Mouse (Mus musculus) neural tube, embryonic 13.5 days (tissue): ENCODE measurements around the gene Stard7. TPM values are rescaled to one million over a fixed set of nuclear protein-coding genes. Genes with fewer than 3 reads are reported as not detected.

ENCODE experiments used
- ATAC-seq: fragments of 200-750 bp; cut with Nextera tagmentation; 2 replicates; pipeline ENCODE4 v1.8.0; 2017; ENCODE audit warnings: low read depth, mild to moderate bottlenecking, moderate TSS enrichment, moderate library complexity
- H3K27ac ChIP-seq: fragments of 300-500 bp; sonication (generic); replicated peaks from 2 replicates; pipeline ENCODE4 v1.5.1; 2015; ENCODE audit warnings: moderate library complexity, mild to moderate bottlenecking, inconsistent platforms
- H3K27me3 ChIP-seq: fragments of 300-500 bp; sonication (generic); 2 replicates; pipeline ENCODE4 v1.6.1; 2015; ENCODE audit warnings: mild to moderate bottlenecking, inconsistent platforms
- H3K36me3 ChIP-seq: fragments of 300-500 bp; sonication (generic); 2 replicates; pipeline ENCODE4 v1.6.1; 2015; ENCODE audit warnings: mild to moderate bottlenecking, inconsistent platforms
- H3K4me1 ChIP-seq: fragments of 300-500 bp; sonication (generic); replicated peaks from 2 replicates; pipeline ENCODE4 v1.6.1; 2015; ENCODE audit warnings: inconsistent platforms
- H3K4me2 ChIP-seq: fragments of 300-500 bp; sonication (generic); 2 replicates; pipeline ENCODE4 v1.6.1; 2015; ENCODE audit warnings: inconsistent platforms, mild to moderate bottlenecking, moderate library complexity
- H3K4me3 ChIP-seq: fragments of 300-500 bp; sonication (generic); 2 replicates; pipeline ENCODE4 v1.5.1; 2015; ENCODE audit warnings: mild to moderate bottlenecking, inconsistent platforms
- H3K9ac ChIP-seq: fragments of 300-500 bp; sonication (generic); 2 replicates; pipeline ENCODE4 v1.6.1; 2015; ENCODE audit warnings: moderate library complexity, mild to moderate bottlenecking, inconsistent platforms
- H3K9me3 ChIP-seq: fragments of 300-500 bp; sonication (generic); 2 replicates; pipeline ENCODE4 v1.6.1; 2016; ENCODE audit warnings: inconsistent platforms
- WGBS: fragments of 180-500 bp; shearing (Covaris S2); methylation state at CpG from one replicate; pipeline ENCODE4 v1.1.7; 2015; 5-methylcytosine and 5-hydroxymethylcytosine counted together
- polyA plus RNA-seq: library from polyadenylated mRNA; unstranded; fragments of >200 nt; fragmentation: Nextera tagmentation; extraction: Ambion mirVana; gene quantifications from 2 replicates; pipeline ENCODE4 v1.2.1, GENCODE M21; 2015

Gene Stard7
- polyA plus RNA-seq, 1 experiment from 2014 or later: 71.7 TPM

DNA sequence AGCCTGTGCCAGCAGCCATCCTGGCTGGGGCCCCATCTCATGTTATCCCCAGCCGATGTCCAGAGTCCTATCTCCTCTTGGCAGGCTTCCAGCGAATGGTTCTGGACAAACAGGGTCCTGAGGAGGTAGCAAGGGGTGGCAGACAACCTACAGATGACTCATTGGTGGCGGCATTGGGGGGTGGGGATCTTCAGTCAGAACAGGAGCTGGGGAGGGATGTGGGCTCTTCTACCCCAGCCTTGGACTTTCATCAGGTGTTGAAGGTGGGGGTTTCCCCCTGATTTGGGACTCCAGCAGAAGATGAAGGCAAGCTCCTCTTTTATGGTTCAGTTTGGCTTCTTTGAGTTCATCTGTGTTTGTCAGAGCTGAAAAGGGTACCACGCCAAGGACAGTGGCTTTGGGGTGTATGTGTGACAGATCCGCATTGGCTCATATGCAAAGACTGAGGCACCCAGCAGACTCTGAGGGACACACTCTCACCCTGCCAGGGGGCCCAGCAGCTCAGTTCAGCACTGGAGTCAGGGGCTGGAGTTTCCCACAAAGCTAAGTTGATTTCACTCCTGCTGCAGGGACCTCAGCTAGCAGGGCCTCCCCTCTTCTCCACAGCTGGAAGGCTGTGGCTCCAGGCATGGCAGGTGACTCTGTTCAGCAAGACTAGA is 64.1 kb downstream of the Stard7 start:
- WGBS: 83% methylated on average over 5 of the region's 5 CpGs
- Histone ChIP-seq H3K27ac (no peak overlapping the region), H3K4me2 (no peak overlapping the region), H3K27me3 (peaks cover 50% of the 10 kb centered on the region), H3K36me3 (no peaks in the 10 kb centered on the region), H3K9me3 (no peaks in the 10 kb centered on the region), H3K9ac (no peak overlapping the region), H3K4me3 (no peak overlapping the region), H3K4me1 (peaks cover 12% of the 10 kb centered on the region)
- ATAC-seq: no peak

DNA sequence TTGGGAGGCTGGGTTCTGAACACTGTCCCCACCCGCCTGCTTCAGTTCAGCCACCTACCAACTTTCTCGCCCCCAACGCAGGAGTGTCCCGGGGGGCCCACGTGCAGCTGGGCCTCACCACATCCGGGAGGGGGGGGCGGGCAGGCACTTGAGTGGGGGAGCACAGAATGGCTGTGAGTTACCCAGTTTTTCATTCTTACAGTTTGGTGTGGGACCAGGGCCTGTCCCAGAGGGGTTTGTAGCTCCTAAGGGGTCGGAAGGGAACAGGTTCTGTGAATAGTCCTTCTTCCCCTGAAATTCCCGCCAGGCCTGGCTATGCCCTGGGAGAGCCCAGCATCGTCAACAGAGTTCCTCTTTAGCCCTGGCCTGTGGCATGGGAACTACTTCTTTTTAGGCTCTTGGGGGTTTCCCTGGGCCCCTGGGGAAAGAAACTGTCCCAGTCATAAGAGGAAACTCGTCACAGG is 65.1 kb downstream of the Stard7 start:
- Histone ChIP-seq H3K4me2 (no peak overlapping the region), H3K4me3 (no peak overlapping the region), H3K27me3 (peaks cover 57% of the 10 kb centered on the region), H3K9me3 (no peaks in the 10 kb centered on the region), H3K4me1 (peaks cover 12% of the 10 kb centered on the region), H3K27ac (no peak overlapping the region), H3K36me3 (no peaks in the 10 kb centered on the region), H3K9ac (no peak overlapping the region)
- WGBS: 48% methylated on average over 11 of the region's 11 CpGs
- no peak for ATAC-seq

DNA sequence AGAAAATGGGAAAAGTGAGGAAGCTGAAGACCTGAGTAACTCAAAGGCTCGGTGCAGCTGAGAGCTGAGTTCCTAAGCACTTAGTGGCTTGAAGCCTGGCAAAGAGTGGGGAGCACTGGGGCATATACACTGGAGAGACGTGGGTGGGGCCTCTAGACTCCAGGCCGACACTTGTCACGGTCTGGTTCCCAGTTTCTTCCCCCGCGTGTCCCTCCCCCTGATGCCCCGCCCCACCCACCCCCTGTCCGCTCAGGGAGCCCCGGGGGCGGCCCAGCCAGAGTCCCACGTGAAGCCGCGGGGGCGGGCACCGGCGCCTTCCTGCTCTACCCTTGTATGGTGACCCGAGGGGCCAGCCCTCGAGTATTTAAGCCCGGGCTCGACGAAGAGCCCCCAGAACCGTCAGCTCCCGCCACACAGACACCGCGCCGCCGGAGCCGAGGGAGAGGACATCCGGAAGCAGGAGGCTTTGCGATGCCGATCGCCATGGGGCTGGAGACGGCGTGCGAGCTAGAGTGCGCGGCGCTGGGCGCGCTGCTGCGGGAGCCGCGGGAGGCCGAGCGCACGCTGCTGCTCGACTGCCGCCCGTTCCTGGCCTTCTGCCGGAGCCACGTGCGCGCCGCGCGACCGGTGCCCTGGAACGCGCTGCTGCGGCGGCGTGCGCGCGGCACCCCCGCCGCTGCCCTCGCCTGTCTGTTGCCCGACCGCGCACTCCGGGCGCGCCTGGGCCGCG is 65.9 kb downstream of the Stard7 start, which contains the start of gene Dusp2:
Gene Dusp2 (plus strand): TSS at position 393 of the 730 bp plus-strand sequence.
- Histone ChIP-seq H3K27me3 (peaks cover 57% of the 10 kb centered on the region), H3K9ac (peak within 1 kb of the TSS; percentile 76), H3K4me2 (peak within 1 kb of the TSS; percentile 85), H3K36me3 (no peaks in the 10 kb centered on the region), H3K4me3 (peak within 1 kb of the TSS; percentile 54), H3K4me1 (peaks cover 12% of the 10 kb centered on the region), H3K27ac (no peak within 1 kb of the TSS), H3K9me3 (no peaks in the 10 kb centered on the region)
- under 1% methylated on average over 72 of the region's 76 CpGs for WGBS
- ATAC-seq: peak; percentile 84

DNA sequence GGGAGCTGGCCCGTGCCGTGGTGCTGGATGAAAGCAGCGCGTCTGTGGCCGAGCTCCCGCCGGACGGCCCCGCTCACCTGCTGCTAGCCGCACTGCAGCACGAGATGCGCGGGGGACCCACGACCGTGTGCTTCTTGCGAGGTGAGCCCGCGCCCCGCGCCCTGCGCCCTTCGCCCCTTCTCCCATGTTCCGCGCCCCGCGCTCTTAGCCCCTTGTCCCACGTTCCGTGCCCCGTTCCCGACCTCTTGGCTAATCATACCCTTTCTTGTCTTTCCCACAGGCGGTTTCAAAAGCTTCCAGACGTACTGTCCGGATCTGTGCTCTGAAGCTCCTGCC is 66.4 kb downstream of the Stard7 start:
- Histone ChIP-seq H3K4me1 (peaks cover 12% of the 10 kb centered on the region), H3K36me3 (no peaks in the 10 kb centered on the region), H3K9me3 (no peaks in the 10 kb centered on the region), H3K4me2 (peak overlapping the region; percentile 85), H3K27ac (no peak overlapping the region), H3K9ac (peak overlapping the region; percentile 76), H3K27me3 (peaks cover 57% of the 10 kb centered on the region), H3K4me3 (peak overlapping the region; percentile 54)
- ATAC-seq: no peak
- 4% methylated on average over 31 of the region's 33 CpGs for WGBS

DNA sequence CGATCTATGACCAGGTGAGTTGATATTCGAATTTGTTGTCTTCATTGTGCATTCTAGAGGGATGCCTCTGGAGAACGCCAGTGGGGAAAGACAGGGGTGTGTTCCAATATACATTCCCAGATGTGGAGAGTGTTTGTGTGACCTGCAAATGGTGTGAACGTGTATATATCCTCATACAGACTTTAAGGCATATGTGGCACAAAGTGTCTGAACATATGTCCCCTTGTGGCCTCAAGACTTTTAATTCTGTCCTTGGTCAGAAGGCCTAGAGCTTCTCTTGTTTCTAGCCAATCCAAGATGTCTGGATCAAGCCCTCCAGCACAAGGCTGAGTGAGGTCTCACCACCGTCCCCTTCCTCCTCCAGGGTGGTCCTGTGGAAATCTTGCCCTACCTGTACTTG is 66.9 kb downstream of the Stard7 start:
- H3K4me3 ChIP-seq: peak overlapping the region; percentile 54
- peak overlapping the region; percentile 85 for H3K4me2 ChIP-seq
- 53% methylated on average over 5 of the region's 5 CpGs for WGBS
- no peaks in the 10 kb centered on the region for H3K36me3 ChIP-seq
- peak overlapping the region; percentile 76 for H3K9ac ChIP-seq
- H3K27me3 ChIP-seq: peaks cover 57% of the 10 kb centered on the region
- H3K4me1 ChIP-seq: peaks cover 12% of the 10 kb centered on the region
- H3K27ac ChIP-seq: no peak overlapping the region
- no peak for ATAC-seq
- no peaks in the 10 kb centered on the region for H3K9me3 ChIP-seq

DNA sequence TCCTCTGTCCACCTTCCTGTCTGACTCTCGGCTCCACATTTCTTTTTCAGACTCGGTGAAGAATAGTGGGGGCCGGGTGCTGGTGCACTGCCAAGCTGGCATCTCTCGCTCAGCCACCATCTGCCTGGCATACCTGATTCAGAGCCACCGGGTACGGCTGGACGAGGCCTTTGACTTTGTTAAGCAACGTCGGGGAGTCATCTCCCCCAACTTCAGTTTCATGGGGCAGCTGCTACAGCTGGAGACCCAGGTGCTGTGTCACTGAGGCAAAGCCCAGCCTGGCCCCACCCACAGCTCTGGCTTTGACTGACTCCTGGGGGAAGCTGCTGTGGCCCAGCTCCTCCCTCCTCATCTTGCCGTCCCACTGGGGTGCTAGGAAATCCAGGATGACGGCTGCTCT is 67.5 kb downstream of the Stard7 start:
- no peak overlapping the region for H3K27ac ChIP-seq
- peak overlapping the region; percentile 85 for H3K4me2 ChIP-seq
- WGBS: 66% methylated on average over 11 of the region's 11 CpGs
- peaks cover 12% of the 10 kb centered on the region for H3K4me1 ChIP-seq
- no peak overlapping the region for H3K9ac ChIP-seq
- no peaks in the 10 kb centered on the region for H3K9me3 ChIP-seq
- no peak for ATAC-seq
- H3K4me3 ChIP-seq: peak overlapping the region; percentile 54
- H3K36me3 ChIP-seq: no peaks in the 10 kb centered on the region
- peaks cover 57% of the 10 kb centered on the region for H3K27me3 ChIP-seq

DNA sequence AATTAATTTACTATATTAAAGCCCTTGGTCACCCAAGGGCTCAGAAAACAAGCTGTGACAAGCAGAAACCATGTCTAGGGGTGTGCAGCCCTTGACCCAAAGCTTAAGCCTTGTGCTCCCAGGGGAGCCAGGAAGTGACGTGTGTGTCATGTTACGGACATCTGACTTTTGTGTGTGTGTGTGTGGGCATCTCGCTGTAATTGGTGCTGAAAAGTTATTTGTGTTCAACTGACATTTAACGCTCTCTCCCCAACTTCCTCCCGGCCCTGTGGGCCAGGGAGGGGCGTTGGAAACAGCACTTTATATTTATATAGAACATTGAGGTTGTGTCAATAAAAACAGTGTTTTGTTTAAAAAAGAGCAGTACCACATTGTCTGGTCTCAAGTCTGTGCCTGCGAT is 68.0 kb downstream of the Stard7 start:
- H3K27ac ChIP-seq: no peak overlapping the region
- H3K36me3 ChIP-seq: no peaks in the 10 kb centered on the region
- no peak for ATAC-seq
- H3K27me3 ChIP-seq: peaks cover 57% of the 10 kb centered on the region
- H3K4me2 ChIP-seq: peak overlapping the region; percentile 85
- 75% methylated on average over 7 of the region's 7 CpGs for WGBS
- no peak overlapping the region for H3K9ac ChIP-seq
- no peaks in the 10 kb centered on the region for H3K9me3 ChIP-seq
- peaks cover 12% of the 10 kb centered on the region for H3K4me1 ChIP-seq
- H3K4me3 ChIP-seq: peak overlapping the region; percentile 54; the same call in 1 of the 2 replicates

DNA sequence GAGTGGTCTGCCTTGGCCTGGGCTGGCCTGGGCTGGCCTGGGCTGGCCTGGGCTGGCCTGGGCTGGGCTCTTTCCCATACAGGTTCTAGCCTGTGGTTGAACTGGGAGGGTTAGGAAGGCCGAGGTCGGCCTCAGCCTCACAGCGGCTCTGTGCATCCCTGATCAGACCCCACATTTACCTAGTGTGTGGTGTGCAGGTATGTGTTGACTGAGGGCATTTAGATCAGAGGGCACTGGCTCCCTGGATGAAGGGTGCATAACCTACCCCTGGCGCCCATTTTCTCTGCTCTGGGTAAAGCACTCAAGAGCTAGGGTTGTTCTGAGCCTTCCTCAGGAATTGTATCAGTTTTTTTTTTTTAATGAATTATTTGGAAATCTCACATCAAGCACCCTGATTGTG is 68.4 kb downstream of the Stard7 start, which contains the start of gene Astl:
Gene Astl (plus strand): TSS at position 224 of the 400 bp plus-strand sequence.
- H3K9ac ChIP-seq: no peak within 1 kb of the TSS
- WGBS: 91% methylated on average over 4 of the region's 4 CpGs
- no peak for ATAC-seq
- peak within 1 kb of the TSS; percentile 54 for H3K4me3 ChIP-seq
- no peak within 1 kb of the TSS for H3K27ac ChIP-seq
- peaks cover 57% of the 10 kb centered on the region for H3K27me3 ChIP-seq
- H3K36me3 ChIP-seq: no peaks in the 10 kb centered on the region
- peaks cover 12% of the 10 kb centered on the region for H3K4me1 ChIP-seq
- no peaks in the 10 kb centered on the region for H3K9me3 ChIP-seq
- peak within 1 kb of the TSS; percentile 85 for H3K4me2 ChIP-seq

DNA sequence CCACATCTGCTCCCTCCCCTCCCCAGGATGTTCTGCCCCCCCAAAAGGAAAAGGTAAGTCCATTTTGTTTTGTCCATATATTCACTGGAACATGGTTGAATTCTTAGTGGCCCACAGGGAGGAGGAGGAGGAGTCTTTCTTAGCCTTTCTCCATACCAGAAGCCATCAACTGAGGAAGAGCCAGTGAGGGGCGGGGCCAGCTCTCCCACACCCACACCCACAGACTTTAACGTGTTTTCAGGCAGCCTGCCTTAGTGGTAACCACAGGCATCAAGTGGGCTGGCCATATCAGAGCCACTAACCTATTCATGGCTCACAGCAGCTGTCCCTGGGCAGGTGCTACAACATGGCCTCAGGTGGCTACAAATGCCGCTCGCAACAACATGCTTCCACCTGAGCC is 68.8 kb downstream of the Stard7 start:
- Histone ChIP-seq H3K9me3 (no peaks in the 10 kb centered on the region), H3K4me3 (no peak overlapping the region), H3K27me3 (peaks cover 57% of the 10 kb centered on the region), H3K36me3 (no peaks in the 10 kb centered on the region), H3K9ac (no peak overlapping the region), H3K4me2 (no peak overlapping the region), H3K4me1 (peaks cover 12% of the 10 kb centered on the region), H3K27ac (no peak overlapping the region)
- no peak for ATAC-seq
- 78% methylated on average over 4 of the region's 4 CpGs for WGBS

DNA sequence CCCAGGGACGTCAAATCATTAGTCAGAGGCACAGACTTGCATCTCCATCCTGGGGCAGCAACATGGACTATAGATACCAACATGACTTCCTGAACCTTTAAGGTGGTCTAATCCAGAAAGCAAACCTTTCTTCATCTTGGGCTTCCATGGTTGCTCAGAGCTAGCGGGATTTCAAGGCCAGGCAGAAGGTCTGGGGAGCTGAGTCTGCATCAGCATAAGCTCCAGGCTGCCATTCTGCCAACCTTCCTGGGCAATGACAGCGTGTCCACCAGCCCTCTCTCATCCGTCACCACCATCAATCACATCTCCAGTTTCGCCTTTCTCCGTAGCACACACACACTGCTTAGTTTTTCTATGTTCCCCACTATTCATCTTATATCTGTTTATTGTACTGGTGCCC is 69.2 kb downstream of the Stard7 start:
- Histone ChIP-seq H3K36me3 (no peaks in the 10 kb centered on the region), H3K9me3 (no peaks in the 10 kb centered on the region), H3K4me2 (no peak overlapping the region), H3K27me3 (peaks cover 52% of the 10 kb centered on the region), H3K9ac (no peak overlapping the region), H3K27ac (no peak overlapping the region), H3K4me1 (peaks cover 12% of the 10 kb centered on the region), H3K4me3 (no peak overlapping the region)
- ATAC-seq: no peak
- 74% methylated on average over 6 of the region's 6 CpGs for WGBS

DNA sequence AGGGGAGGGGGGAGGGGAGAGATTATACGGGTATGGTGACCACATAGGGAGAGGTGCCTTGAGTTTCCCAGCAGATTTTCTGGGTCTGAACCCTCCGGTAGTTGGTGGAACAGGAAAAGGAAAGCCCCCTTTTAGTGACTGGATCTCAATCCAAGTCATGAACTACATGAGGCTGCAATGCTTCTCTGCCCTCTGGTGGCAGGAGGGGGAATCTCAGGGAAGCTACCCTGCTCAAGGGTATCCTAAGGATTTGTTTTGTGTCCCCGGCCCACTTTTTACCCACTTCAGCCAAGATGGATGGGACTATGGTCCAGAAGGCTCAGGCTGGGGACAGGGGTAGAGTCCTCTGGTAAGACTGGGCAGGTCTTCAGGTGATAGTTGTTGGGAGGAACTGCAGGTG is 71.1 kb downstream of the Stard7 start:
- peaks cover 6% of the 10 kb centered on the region for H3K4me1 ChIP-seq
- H3K9ac ChIP-seq: no peak overlapping the region
- no peak overlapping the region for H3K27ac ChIP-seq
- no peaks in the 10 kb centered on the region for H3K36me3 ChIP-seq
- H3K4me3 ChIP-seq: no peak overlapping the region
- H3K27me3 ChIP-seq: peaks cover 33% of the 10 kb centered on the region
- no peak overlapping the region for H3K4me2 ChIP-seq
- ATAC-seq: no peak
- H3K9me3 ChIP-seq: no peaks in the 10 kb centered on the region
- 17% methylated on average over 3 of the region's 3 CpGs for WGBS

DNA sequence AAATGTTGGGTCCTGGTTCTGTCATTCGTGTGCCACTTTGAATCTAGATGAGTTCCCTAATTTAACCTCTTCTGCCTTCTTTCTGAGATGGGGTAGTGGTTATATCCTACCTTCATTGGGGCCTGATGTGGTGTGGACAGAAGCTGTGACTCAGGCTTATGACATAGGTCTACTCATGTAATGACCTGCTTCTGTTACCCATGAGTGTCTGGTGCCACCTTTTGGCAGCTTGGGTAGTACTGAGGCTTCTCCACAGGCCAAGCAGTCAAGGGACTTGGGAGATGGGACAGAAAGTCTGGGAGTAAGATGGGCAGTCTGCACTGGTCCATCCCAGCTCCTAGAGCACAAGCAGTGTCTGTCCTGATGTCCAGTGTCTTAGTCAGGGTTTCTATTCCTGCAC is 76.3 kb downstream of the Stard7 start:
- H3K36me3 ChIP-seq: no peaks in the 10 kb centered on the region
- H3K9me3 ChIP-seq: no peaks in the 10 kb centered on the region
- no peak overlapping the region for H3K27ac ChIP-seq
- no peak for ATAC-seq
- H3K4me3 ChIP-seq: no peak overlapping the region
- H3K4me2 ChIP-seq: no peak overlapping the region
- no peaks in the 10 kb centered on the region for H3K27me3 ChIP-seq
- WGBS: 72% methylated on average over 1 of the region's 1 CpGs
- H3K4me1 ChIP-seq: no peaks in the 10 kb centered on the region
- H3K9ac ChIP-seq: no peak overlapping the region
